Mouse (Mus musculus) lung, postnatal 36 days (tissue): ENCODE data around the gene Tbx6.

Experiments
- DNase-seq: peaks from one replicate; pipeline ENCODE4 v3.0.0; 2022; ENCODE audit warnings: mixed read lengths

The Tbx6 gene

GRCm38 (mm10) chr7:126780971-126781635 lies at the start of gene Tbx6:
Tbx6 (plus strand) TSS chr7:126781483.
- DNase-seq = no peak

GRCm38 (mm10) chr7:126736122-126736521 lies 45.2 kb upstream of the Tbx6 start:
- no peak for DNase-seq

- DNase-seq = peak; percentile 55
Measured at GRCm38 (mm10) chr7:126739551-126739950, 41.7 kb upstream of the Tbx6 start.

GRCm38 (mm10) chr7:126740132-126740735 lies 41.0 kb upstream of the Tbx6 start:
- no peak for DNase-seq

- no peak for DNase-seq
Measured at GRCm38 (mm10) chr7:126740977-126741376, 40.3 kb upstream of the Tbx6 start.

GRCm38 (mm10) chr7:126741452-126741851 lies 39.8 kb upstream of the Tbx6 start:
- no peak for DNase-seq

GRCm38 (mm10) chr7:126741964-126742482 lies 39.3 kb upstream of the Tbx6 start:
- no peak for DNase-seq

GRCm38 (mm10) chr7:126746066-126746465 lies 35.2 kb upstream of the Tbx6 start:
- peak; percentile 62 for DNase-seq

GRCm38 (mm10) chr7:126746798-126747197 lies 34.5 kb upstream of the Tbx6 start:
- DNase-seq = peak; percentile 51

- no peak for DNase-seq
Measured at GRCm38 (mm10) chr7:126748824-126749223, 32.5 kb upstream of the Tbx6 start.

- no peak for DNase-seq
Measured at GRCm38 (mm10) chr7:126749582-126750343, 31.5 kb upstream of the Tbx6 start.

- DNase-seq = peak; percentile 93
Measured at GRCm38 (mm10) chr7:126754866-126755265, 26.4 kb upstream of the Tbx6 start.

- DNase-seq = no peak
Measured at GRCm38 (mm10) chr7:126758539-126758938, 22.7 kb upstream of the Tbx6 start.

GRCm38 (mm10) chr7:126759050-126759671 lies 22.1 kb upstream of the Tbx6 start, which contains the start of gene Mapk3:
Mapk3 (plus strand) TSS chr7:126759601.
- peak; percentile 94 for DNase-seq

- DNase-seq = no peak
Measured at GRCm38 (mm10) chr7:126759672-126760390, 21.5 kb upstream of the Tbx6 start.

- DNase-seq = peak; percentile 95
Measured at GRCm38 (mm10) chr7:126760391-126760802, 20.9 kb upstream of the Tbx6 start.

GRCm38 (mm10) chr7:126760956-126761355 lies 20.3 kb upstream of the Tbx6 start:
- no peak for DNase-seq

- peak; percentile 56 for DNase-seq
Measured at GRCm38 (mm10) chr7:126761529-126762067, 19.7 kb upstream of the Tbx6 start.

GRCm38 (mm10) chr7:126762471-126763008 lies 18.7 kb upstream of the Tbx6 start:
- no peak for DNase-seq

GRCm38 (mm10) chr7:126765540-126765939 lies 15.7 kb upstream of the Tbx6 start:
- no peak for DNase-seq

GRCm38 (mm10) chr7:126766201-126766600 lies 15.1 kb upstream of the Tbx6 start, which contains the start of gene Gdpd3:
Gdpd3 (plus strand) TSS chr7:126766334.
- no peak for DNase-seq

- no peak for DNase-seq
Measured at GRCm38 (mm10) chr7:126767001-126767400, 14.3 kb upstream of the Tbx6 start.
